Mouse (Mus musculus): ENCODE results near the gene Hoxd8. TPM values are rescaled to one million over a fixed set of nuclear protein-coding genes. Genes with fewer than 3 reads are reported as not detected.

Hoxd8 gene
- polyA plus RNA-seq, 1 experiment: not detected

- no peak overlapping the region for H3K27ac ChIP-seq (ENCODE audit: insufficient read depth, low read length)
- 7% methylated on average over 9 of the region's 9 CpGs for WGBS
- TF ChIP-seq CTCF (IDR thresholded peaks at IDR 0.05; ENCODE audit: borderline replicate concordance, insufficient read depth, low read depth, low read length) (no peak), POLR2A (IDR thresholded peaks at IDR 0.05; ENCODE audit: borderline replicate concordance, insufficient read depth, low read length) (no peak)
- no peak for DNase-seq
- no peaks in the 10 kb centered on the region for H3K4me1 ChIP-seq (ENCODE audit: control insufficient read depth, insufficient read depth, low read length)
- H3K4me3 ChIP-seq (replicated peaks; ENCODE audit: insufficient read depth, low read depth, low read length): no peak overlapping the region
- peaks cover 7% of the 10 kb centered on the region; the same call in 1 of the 2 replicates for H3K27me3 ChIP-seq (ENCODE audit: control insufficient read depth, insufficient read depth, low read length)
Measured at GRCm38 (mm10) chr2:74748436-74748995, 44.1 kb downstream of the Hoxd8 start.

DNA sequence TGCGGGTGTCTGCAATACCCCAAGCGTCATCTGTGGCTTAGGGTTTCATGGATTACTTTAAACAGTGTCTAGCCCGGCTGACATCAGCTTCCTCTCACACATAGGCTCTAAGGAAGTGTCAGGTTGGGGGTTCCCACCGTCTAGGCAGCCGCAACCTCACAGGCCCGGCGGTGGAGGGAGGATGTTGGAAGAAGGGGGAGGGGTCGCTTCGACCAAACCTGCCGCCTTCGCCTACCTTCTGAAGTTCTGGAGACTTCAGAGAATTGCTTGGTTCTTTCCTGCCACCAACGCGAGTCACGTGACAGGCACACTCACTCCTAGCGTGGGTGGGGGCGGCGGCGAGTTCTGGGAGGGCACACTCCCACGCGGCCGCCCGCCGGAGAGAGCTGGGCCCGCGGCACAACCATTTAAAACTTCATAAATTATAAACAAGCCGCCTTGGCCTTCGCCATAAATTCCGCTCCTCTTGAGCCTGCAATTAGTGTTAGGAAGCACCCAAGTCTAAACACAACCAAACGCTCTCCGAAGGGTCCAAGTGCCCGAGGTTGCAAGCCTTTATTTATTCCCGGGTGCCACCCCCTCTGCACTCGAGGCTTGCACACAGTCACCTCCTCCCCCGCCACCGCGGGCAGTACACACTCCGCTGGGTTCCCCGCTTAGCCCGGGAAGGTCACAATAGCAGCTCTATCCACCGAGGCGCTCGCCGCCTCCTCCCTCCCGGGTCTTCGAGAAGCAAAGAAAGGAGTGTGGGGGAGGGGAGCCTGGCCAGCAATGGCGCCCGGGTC, 45.1 kb downstream of the Hoxd8 start:
- WGBS: 2% methylated on average over 47 of the region's 47 CpGs
- no peak for DNase-seq
- Histone ChIP-seq H3K4me3 (replicated peaks; ENCODE audit: insufficient read depth, low read depth, low read length) (no peak overlapping the region), H3K27me3 (ENCODE audit: control insufficient read depth, insufficient read depth, low read length) (peaks cover 7% of the 10 kb centered on the region; the same call in 1 of the 2 replicates), H3K27ac (ENCODE audit: insufficient read depth, low read length) (no peak overlapping the region), H3K4me1 (ENCODE audit: control insufficient read depth, insufficient read depth, low read length) (no peaks in the 10 kb centered on the region)
- no peak for TF ChIP-seq POLR2A (IDR thresholded peaks at IDR 0.05; ENCODE audit: borderline replicate concordance, insufficient read depth, low read length)
- no peak for TF ChIP-seq CTCF (IDR thresholded peaks at IDR 0.05; ENCODE audit: borderline replicate concordance, insufficient read depth, low read depth, low read length)

DNA sequence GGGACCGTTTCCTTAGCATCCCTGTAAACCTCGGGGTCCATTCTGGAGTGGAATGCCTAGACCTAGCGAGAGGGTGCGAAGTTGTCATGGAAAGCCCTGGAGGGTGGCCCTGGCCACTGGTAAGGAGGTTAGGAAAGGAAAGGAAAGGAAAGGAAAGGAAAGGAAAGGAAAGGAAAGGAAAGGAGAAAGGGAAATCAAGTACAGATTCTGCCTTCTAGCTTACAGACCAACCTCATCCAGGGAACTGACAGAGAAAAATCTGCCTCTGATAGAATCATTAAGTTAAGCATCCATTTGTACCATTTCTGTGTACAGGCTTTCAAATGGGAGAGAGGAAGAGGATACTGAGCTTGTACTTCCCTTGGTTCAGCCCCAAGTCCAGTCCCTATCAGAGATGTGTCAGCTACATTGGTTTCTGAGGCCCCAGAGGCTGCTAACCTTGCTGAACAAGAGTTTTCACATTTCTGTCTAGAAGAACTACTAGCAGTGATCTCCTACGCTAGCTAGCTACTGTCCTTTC, 46.4 kb downstream of the Hoxd8 start:
- Histone ChIP-seq H3K4me3 (replicated peaks; ENCODE audit: insufficient read depth, low read depth, low read length) (no peak overlapping the region), H3K4me1 (ENCODE audit: control insufficient read depth, insufficient read depth, low read length) (no peaks in the 10 kb centered on the region), H3K27ac (ENCODE audit: insufficient read depth, low read length) (no peak overlapping the region), H3K27me3 (ENCODE audit: control insufficient read depth, insufficient read depth, low read length) (peaks cover 6% of the 10 kb centered on the region; the same call in 1 of the 2 replicates)
- no peak for DNase-seq
- WGBS: 18% methylated on average over 5 of the region's 5 CpGs
- no peak for TF ChIP-seq POLR2A (IDR thresholded peaks at IDR 0.05; ENCODE audit: borderline replicate concordance, insufficient read depth, low read length)
- TF ChIP-seq CTCF (IDR thresholded peaks at IDR 0.05; ENCODE audit: borderline replicate concordance, insufficient read depth, low read depth, low read length): no peak

DNA sequence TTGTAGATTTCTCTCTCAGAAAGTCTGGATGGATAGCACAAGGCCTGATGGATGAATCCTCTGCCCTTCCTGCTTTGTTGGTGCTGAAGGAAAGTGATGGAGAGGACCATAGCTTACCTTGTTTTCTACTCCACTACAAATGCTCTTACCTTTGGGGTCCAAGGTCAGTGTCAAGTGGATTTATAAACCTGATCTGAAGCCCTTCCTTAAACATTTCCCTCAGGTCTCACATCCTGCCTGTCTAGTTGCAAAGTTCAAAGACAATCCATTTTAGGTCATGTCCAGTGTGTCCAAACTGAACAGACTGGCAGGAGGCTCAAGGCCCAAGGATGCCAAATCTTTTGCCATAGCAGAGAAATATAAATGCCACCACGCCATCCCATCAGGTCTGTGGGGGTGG, 47.4 kb downstream of the Hoxd8 start:
- no peak overlapping the region for H3K4me3 ChIP-seq (replicated peaks; ENCODE audit: insufficient read depth, low read depth, low read length)
- no peaks in the 10 kb centered on the region for H3K4me1 ChIP-seq (ENCODE audit: control insufficient read depth, insufficient read depth, low read length)
- TF ChIP-seq POLR2A (IDR thresholded peaks at IDR 0.05; ENCODE audit: borderline replicate concordance, insufficient read depth, low read length): no peak
- TF ChIP-seq CTCF (IDR thresholded peaks at IDR 0.05; ENCODE audit: borderline replicate concordance, insufficient read depth, low read depth, low read length): no peak
- H3K27ac ChIP-seq (ENCODE audit: insufficient read depth, low read length): no peak overlapping the region
- no peak for DNase-seq
- 68% methylated on average over 1 of the region's 1 CpGs for WGBS
- peaks cover 6% of the 10 kb centered on the region; the same call in 1 of the 2 replicates for H3K27me3 ChIP-seq (ENCODE audit: control insufficient read depth, insufficient read depth, low read length)

DNA sequence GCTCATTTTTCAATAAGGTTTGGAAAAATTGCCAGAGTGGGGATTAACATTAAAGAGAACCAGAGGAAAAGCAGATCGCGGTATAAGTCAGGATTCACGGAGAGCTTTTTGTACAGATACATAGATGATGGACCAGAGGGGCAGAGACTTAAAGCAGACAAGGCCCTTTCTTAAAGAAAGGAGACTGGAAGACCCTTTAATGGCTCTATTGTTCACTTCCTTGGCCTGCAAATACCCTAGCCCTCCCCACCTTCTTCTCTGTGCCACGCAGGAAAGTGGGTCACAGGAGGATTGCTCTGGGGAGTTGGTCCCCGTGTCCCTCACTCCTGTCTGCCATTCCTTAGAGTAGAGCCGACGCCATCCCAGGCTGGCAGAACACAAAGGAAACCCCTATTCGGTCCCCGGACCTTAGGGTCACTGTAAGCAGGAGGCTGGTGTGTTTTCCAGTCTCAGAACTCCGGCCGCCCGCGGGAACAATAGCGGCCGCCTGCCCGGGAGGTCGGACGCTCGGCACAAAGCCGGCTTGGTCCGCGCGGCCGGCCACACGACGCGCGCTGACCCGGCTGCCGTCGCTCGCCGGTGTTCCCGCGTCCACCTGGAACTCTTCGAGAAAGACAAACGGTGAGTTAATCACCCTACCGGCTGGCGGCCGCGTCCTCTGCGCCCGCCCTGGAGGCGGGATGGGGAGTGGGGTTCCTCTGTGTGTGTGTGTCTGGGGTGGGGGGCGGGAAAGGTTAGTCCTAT, 48.2 kb downstream of the Hoxd8 start:
- WGBS: 2% methylated on average over 45 of the region's 45 CpGs
- H3K4me3 ChIP-seq (replicated peaks; ENCODE audit: insufficient read depth, low read depth, low read length): no peak overlapping the region
- H3K27ac ChIP-seq (ENCODE audit: insufficient read depth, low read length): no peak overlapping the region
- H3K4me1 ChIP-seq (ENCODE audit: control insufficient read depth, insufficient read depth, low read length): no peaks in the 10 kb centered on the region
- TF ChIP-seq POLR2A (IDR thresholded peaks at IDR 0.05; ENCODE audit: borderline replicate concordance, insufficient read depth, low read length) (no peak), CTCF (IDR thresholded peaks at IDR 0.05; ENCODE audit: borderline replicate concordance, insufficient read depth, low read depth, low read length) (no peak)
- peaks cover 6% of the 10 kb centered on the region; the same call in 1 of the 2 replicates for H3K27me3 ChIP-seq (ENCODE audit: control insufficient read depth, insufficient read depth, low read length)
- DNase-seq: no peak

GRCm38 (mm10) chr2:74753175-74753523, 48.7 kb downstream of the Hoxd8 start:
- TF ChIP-seq POLR2A (IDR thresholded peaks at IDR 0.05; ENCODE audit: borderline replicate concordance, insufficient read depth, low read length) (no peak), CTCF (IDR thresholded peaks at IDR 0.05; ENCODE audit: borderline replicate concordance, insufficient read depth, low read depth, low read length) (no peak)
- under 1% methylated on average over 25 of the region's 25 CpGs for WGBS
- Histone ChIP-seq H3K4me1 (ENCODE audit: control insufficient read depth, insufficient read depth, low read length) (no peaks in the 10 kb centered on the region), H3K27ac (ENCODE audit: insufficient read depth, low read length) (no peak overlapping the region), H3K4me3 (replicated peaks; ENCODE audit: insufficient read depth, low read depth, low read length) (no peak overlapping the region), H3K27me3 (ENCODE audit: control insufficient read depth, insufficient read depth, low read length) (peaks cover 5% of the 10 kb centered on the region; the same call in 1 of the 2 replicates)
- DNase-seq: no peak

DNA sequence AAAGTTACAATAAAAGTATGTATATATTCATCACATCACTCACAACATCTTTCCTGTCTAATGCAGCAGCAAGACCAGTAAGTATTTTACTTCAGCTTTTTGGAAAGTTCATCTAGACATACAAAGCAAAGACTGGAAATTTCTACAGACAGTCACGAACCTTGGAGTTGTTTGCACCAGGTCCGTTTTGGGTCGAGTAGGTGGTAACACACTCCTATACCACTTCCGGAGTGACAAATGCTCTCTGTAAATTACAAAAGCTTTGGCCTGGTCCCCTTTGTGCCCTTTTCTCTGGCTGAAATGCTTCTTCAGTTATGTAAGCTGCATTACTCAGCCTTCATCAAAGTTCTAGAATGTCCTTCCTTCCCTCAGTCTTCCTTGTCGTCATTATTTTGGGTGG, 49.3 kb downstream of the Hoxd8 start:
- Histone ChIP-seq H3K4me3 (replicated peaks; ENCODE audit: insufficient read depth, low read depth, low read length) (no peak overlapping the region), H3K4me1 (ENCODE audit: control insufficient read depth, insufficient read depth, low read length) (no peaks in the 10 kb centered on the region), H3K27ac (ENCODE audit: insufficient read depth, low read length) (no peak overlapping the region), H3K27me3 (ENCODE audit: control insufficient read depth, insufficient read depth, low read length) (peaks cover 4% of the 10 kb centered on the region; the same call in 1 of the 2 replicates)
- no peak for TF ChIP-seq POLR2A (IDR thresholded peaks at IDR 0.05; ENCODE audit: borderline replicate concordance, insufficient read depth, low read length)
- TF ChIP-seq CTCF (IDR thresholded peaks at IDR 0.05; ENCODE audit: borderline replicate concordance, insufficient read depth, low read depth, low read length): no peak
- DNase-seq: no peak
- 28% methylated on average over 5 of the region's 5 CpGs for WGBS

Other genes with a start within 250 kb of the Hoxd8 start
- gene Lnpk, start 125.2 kb upstream of the Hoxd8 start, polyA plus RNA-seq (2012; rRNA removed): 24.7 and 26.3 TPM in 2 replicates
- 0.48 and 0.64 TPM in 2 replicates for gene Evx2, start 45.1 kb upstream of the Hoxd8 start, polyA plus RNA-seq (2012; rRNA removed)
- 0.10 TPM in 1 of 2 replicates, not detected in the other for gene Hoxd13, start 36.3 kb upstream of the Hoxd8 start, polyA plus RNA-seq (2012; rRNA removed)
- gene Hoxd12, start 29.6 kb upstream of the Hoxd8 start, polyA plus RNA-seq (2012; rRNA removed): not detected in 2 replicates
- not detected in 2 replicates for gene Hoxd11, start 25.1 kb upstream of the Hoxd8 start, polyA plus RNA-seq (2012; rRNA removed)
- gene Hoxd10, start 12.7 kb upstream of the Hoxd8 start, polyA plus RNA-seq (2012; rRNA removed): not detected in 2 replicates
- not detected in 2 replicates for gene Hoxd9, start 6.9 kb upstream of the Hoxd8 start, polyA plus RNA-seq (2012; rRNA removed)
- 5.4 and 5.7 TPM in 2 replicates for gene Hoxd3, start 7.3 kb downstream of the Hoxd8 start, polyA plus RNA-seq (2012; rRNA removed)
- 2.6 and 2.8 TPM in 2 replicates for gene Hoxd4, start 7.3 kb downstream of the Hoxd8 start, polyA plus RNA-seq (2012; rRNA removed)
- gene Gm28230, start 22.1 kb downstream of the Hoxd8 start, polyA plus RNA-seq (2012; rRNA removed): 0.16 and 0.22 TPM in 2 replicates
- gene Hoxd1, start 58.4 kb downstream of the Hoxd8 start, polyA plus RNA-seq (2012; rRNA removed): 0.70 and 0.77 TPM in 2 replicates
- 56.7 and 57.9 TPM in 2 replicates for gene Mtx2, start 121.2 kb downstream of the Hoxd8 start, polyA plus RNA-seq (2012; rRNA removed)

All from cerebellum, adult 2 months (tissue).